Mouse (Mus musculus) embryo, embryonic 11.5 days (tissue): Measurements from ENCODE around the gene Popdc2.
"Not testable (repeated sequence)": the region's sequence is repeated elsewhere in the genome, so short reads cannot be mapped to it uniquely, and the experiment has no call there.

Source experiments
- DNase-seq: peaks from one replicate; pipeline ENCODE4 v3.0.0-alpha.2; 2012; ENCODE audit warnings: low read depth, low spot score

Gene Popdc2

GRCm38 (mm10) chr16:38361933-38362332, at the start of gene Popdc2:
TSS of gene Popdc2 (plus strand) at chr16:38362209.
- DNase-seq, result no peak

- no peak for DNase-seq
These were observed 43.5 kb upstream of the Popdc2 start for GRCm38 (mm10) chr16:38318492-38318891.

- no peak for DNase-seq
These were observed 42.9 kb upstream of the Popdc2 start for GRCm38 (mm10) chr16:38319087-38319486.

GRCm38 (mm10) chr16:38321452-38321935, 40.5 kb upstream of the Popdc2 start:
- no peak for DNase-seq

- DNase-seq, result no peak
These were observed 37.7 kb upstream of the Popdc2 start for GRCm38 (mm10) chr16:38324311-38324710.

GRCm38 (mm10) chr16:38326778-38327397, 35.1 kb upstream of the Popdc2 start:
- no peak for DNase-seq

- DNase-seq, result no peak
These were observed 32.7 kb upstream of the Popdc2 start for GRCm38 (mm10) chr16:38329340-38329739.

- no peak for DNase-seq
These were observed 27.6 kb upstream of the Popdc2 start for GRCm38 (mm10) chr16:38334431-38334830.

- DNase-seq, result not testable (repeated sequence)
These were observed 23.9 kb upstream of the Popdc2 start for GRCm38 (mm10) chr16:38338077-38338476.

- DNase-seq, result peak; percentile 74
These were observed 20.3 kb upstream of the Popdc2 start, which contains the start of gene Maats1 for GRCm38 (mm10) chr16:38341396-38342324. TSS of gene Maats1 (minus strand) at chr16:38342143.

GRCm38 (mm10) chr16:38344941-38345725, 16.9 kb upstream of the Popdc2 start:
- peak; percentile 49 for DNase-seq

- peak; percentile 85 for DNase-seq
These were observed 15.3 kb upstream of the Popdc2 start, which contains the start of the genes Cox17 and Gm21987 for GRCm38 (mm10) chr16:38346529-38347325. TSS of gene Cox17 (plus strand) at chr16:38346991. TSS of gene Gm21987 (plus strand) at chr16:38347040.

- no peak for DNase-seq
These were observed 14.4 kb upstream of the Popdc2 start for GRCm38 (mm10) chr16:38347588-38347987.

- DNase-seq, result no peak
These were observed 13.7 kb upstream of the Popdc2 start for GRCm38 (mm10) chr16:38348217-38348761.

- DNase-seq, result no peak
These were observed 12.1 kb upstream of the Popdc2 start for GRCm38 (mm10) chr16:38349881-38350280.

GRCm38 (mm10) chr16:38350361-38350855, 11.6 kb upstream of the Popdc2 start:
- no peak for DNase-seq

GRCm38 (mm10) chr16:38350939-38351338, 11.1 kb upstream of the Popdc2 start:
- no peak for DNase-seq

- DNase-seq, result no peak
These were observed 10.0 kb upstream of the Popdc2 start for GRCm38 (mm10) chr16:38352031-38352430.

- DNase-seq, result no peak
These were observed 9.2 kb upstream of the Popdc2 start for GRCm38 (mm10) chr16:38352851-38353250.

GRCm38 (mm10) chr16:38353642-38354041, 8.4 kb upstream of the Popdc2 start:
- no peak for DNase-seq
